Mouse (Mus musculus) bone marrow, adult 2 months (tissue): ENCODE data around the gene Zdhhc20.

Experiments used
- CTCF ChIP-seq: fragments of 200-500 bp; IDR thresholded peaks from 2 replicates; pipeline ENCODE4 v1.5.1; 2011; ENCODE audit warnings: low read length, control low read depth; ENCODE audit not compliant: control insufficient read depth, insufficient read depth
- POLR2A ChIP-seq: fragments of 200-500 bp; IDR thresholded peaks from 2 replicates; pipeline ENCODE4 v1.6.1; 2011; ENCODE audit warnings: low read depth, mild to moderate bottlenecking, control low read depth, low read length, borderline replicate concordance; ENCODE audit not compliant: control insufficient read depth

GRCm38 (mm10) chr14:57848646-57849045 lies 41.4 kb downstream of the Zdhhc20 start:
- TF ChIP-seq POLR2A = no peak
- TF ChIP-seq CTCF = no peak
